Mouse (Mus musculus) cerebral cortex, adult 2 months (tissue): ENCODE results near the gene Adam30.

Source experiments
- WGBS: fragments of 180-500 bp; shearing (Covaris S2); methylation state at CpG from one replicate; pipeline ENCODE4 v1.1.7; 2018; 5-methylcytosine and 5-hydroxymethylcytosine counted together

Adam30 gene

GRCm38 (mm10) chr3:98160330-98160729, at the start of gene Adam30:
Gene Adam30 (plus strand): TSS chr3:98160630.
- 88% methylated on average over 17 of the region's 17 CpGs for WGBS

GRCm38 (mm10) chr3:98118252-98118651, 42.2 kb upstream of the Adam30 start:
- WGBS, result 52% methylated on average over 3 of the region's 3 CpGs

- WGBS, result 90% methylated on average over 6 of the region's 6 CpGs
These were observed 41.1 kb upstream of the Adam30 start for GRCm38 (mm10) chr3:98119338-98119737.

DNA sequence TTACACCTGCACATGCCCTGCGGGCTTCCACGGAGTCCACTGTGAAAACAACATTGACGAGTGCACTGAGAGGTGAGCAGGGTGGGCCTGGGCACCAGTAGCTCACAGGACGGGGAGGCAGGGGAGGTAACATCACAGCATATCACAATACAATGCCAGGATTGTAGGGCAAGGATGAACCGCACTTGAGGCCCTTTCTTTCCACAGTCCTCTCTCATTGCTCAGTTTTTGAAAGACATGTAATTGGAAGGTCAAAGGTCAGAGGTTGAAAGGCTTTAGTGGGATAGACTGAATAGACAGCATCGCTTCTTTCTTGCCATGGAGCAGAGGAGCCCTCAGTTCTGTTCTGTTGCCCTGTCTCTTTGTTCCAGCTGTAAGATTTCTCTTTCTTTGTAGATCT, 39.5 kb upstream of the Adam30 start:
- WGBS, result 89% methylated on average over 6 of the region's 6 CpGs

DNA sequence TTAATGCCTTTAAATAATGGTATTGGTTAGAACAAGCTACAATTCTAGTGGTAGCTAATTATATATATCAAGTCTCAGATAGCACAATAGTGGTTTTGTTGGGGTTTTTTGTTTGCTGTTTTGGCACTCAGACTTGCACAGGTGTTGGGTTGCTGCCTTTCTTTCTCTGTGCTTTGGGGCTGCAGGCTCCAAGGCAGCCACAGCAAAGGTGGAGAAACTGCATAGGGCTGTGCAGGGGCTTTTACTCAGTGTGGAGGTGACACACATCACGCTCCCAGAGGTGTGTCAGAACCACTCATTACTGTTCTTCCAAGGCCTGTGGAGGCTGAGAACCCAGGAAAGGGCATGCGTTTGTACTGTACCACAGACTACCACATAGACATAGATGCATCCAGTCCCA, 32.7 kb upstream of the Adam30 start:
- 98% methylated on average over 2 of the region's 2 CpGs for WGBS

DNA sequence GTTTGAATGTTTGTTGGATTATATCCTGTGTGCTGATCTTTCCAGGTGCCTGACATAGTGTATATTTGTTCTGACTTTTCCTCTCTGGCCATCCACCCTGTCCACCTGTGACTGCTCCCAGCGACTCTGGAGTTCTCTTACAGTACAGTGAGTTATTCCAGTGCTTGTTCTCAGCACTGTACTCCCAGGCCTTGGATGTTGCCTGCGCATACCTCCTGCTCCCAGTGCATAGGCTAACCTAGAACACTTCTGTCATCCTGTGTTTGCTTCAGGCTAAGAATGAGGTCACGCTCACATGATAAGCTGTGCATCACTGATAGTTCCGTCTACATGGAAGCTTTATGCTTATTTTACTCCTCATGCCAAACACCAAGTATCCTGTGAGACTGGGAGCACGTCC, 31.7 kb upstream of the Adam30 start:
- 87% methylated on average over 5 of the region's 5 CpGs for WGBS

DNA sequence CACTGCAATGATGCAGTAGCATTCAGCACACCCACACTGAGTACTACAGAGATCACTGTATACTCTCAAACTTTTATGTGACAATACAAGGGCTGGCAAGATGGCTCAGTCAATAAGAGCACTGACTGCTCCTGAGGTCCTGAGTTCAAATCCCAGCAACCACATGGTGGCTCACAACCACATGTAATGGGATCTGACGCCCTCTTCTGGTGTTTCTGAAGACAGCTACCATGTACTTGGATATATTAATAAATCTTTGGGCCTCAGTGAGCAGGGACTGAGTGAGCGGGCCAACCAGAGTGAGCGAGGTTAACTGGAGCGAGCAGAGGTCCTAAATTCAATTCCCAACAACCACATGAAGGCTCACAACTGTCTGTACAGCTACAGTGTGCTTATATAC, 28.3 kb upstream of the Adam30 start:
- WGBS, result 96% methylated on average over 4 of the region's 4 CpGs

GRCm38 (mm10) chr3:98132636-98133035, 27.8 kb upstream of the Adam30 start:
- 83% methylated on average over 8 of the region's 8 CpGs for WGBS

- 93% methylated on average over 15 of the region's 15 CpGs for WGBS
These were observed 19.0 kb upstream of the Adam30 start for GRCm38 (mm10) chr3:98141456-98141855.

GRCm38 (mm10) chr3:98142862-98143261, 17.6 kb upstream of the Adam30 start:
- WGBS, result 96% methylated on average over 13 of the region's 13 CpGs

DNA sequence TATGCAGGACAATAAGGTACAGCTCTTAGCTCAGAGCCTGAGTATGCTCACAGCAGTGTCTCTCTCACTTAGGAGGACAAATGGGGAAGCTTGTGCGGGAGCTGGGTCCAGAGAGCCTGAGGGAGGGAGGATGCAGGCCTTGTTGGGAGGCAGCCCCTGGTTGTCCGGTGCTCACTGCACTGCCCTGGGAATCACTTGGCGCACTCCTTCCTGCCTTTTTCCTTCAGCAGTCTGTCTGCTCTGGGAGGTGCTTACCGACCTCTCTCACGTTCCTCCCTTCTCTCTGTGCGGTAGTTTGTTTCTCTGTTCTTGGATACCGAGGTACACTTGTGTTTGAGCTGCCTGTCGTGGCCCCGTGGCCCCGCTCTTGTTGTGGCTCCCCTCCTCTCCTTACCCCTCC, 15.2 kb upstream of the Adam30 start:
- WGBS, result 72% methylated on average over 10 of the region's 10 CpGs

- 92% methylated on average over 29 of the region's 29 CpGs for WGBS
These were observed 13.7 kb upstream of the Adam30 start for GRCm38 (mm10) chr3:98146471-98147410.

GRCm38 (mm10) chr3:98147706-98148105, 12.7 kb upstream of the Adam30 start:
- WGBS, result 94% methylated on average over 14 of the region's 14 CpGs

- 76% methylated on average over 11 of the region's 11 CpGs for WGBS
These were observed 10.5 kb upstream of the Adam30 start for GRCm38 (mm10) chr3:98149881-98150280.

DNA sequence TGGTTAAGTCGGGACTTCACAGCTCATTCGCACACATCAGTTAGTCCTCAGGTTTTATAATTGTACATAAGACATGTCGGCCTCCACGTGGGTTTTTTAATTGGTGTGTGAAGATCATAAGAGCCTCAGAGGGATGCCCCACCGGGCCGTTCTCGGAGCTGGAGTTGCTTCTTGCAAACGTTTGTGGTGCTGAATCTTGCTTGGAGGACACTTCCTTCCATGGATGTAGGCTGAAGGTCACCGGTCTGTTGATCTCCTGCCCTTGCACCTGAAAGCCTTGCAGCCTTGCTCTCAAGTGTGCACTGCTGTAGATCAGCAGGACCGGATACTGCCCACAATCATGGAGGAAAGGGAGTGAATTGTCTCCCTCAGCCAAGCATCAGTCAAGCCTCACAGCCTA, 9.4 kb upstream of the Adam30 start:
- 67% methylated on average over 10 of the region's 10 CpGs for WGBS

GRCm38 (mm10) chr3:98156158-98156557, 4.3 kb upstream of the Adam30 start:
- WGBS, result 65% methylated on average over 4 of the region's 4 CpGs

DNA sequence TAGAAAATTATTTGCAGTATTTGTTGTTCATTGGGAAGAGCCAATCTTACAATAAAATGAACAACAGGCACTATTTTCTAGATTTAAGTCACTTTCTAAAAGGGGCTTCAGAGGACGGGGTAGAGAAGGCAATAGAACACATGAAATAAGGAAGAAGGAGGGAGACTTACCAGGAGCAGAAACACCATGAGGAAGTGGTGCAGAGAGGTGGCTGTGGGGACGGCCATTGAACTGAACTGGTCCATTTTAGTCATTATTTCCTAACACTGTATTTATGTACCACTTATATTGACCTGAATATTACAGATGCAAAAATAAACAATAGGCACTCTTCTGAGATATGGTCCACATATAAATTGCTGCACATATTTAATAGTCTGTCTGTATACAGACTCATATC, 3.4 kb upstream of the Adam30 start:
- 82% methylated on average over 2 of the region's 2 CpGs for WGBS

- WGBS, result 67% methylated on average over 2 of the region's 2 CpGs
These were observed 2.8 kb upstream of the Adam30 start for GRCm38 (mm10) chr3:98157585-98157984.

DNA sequence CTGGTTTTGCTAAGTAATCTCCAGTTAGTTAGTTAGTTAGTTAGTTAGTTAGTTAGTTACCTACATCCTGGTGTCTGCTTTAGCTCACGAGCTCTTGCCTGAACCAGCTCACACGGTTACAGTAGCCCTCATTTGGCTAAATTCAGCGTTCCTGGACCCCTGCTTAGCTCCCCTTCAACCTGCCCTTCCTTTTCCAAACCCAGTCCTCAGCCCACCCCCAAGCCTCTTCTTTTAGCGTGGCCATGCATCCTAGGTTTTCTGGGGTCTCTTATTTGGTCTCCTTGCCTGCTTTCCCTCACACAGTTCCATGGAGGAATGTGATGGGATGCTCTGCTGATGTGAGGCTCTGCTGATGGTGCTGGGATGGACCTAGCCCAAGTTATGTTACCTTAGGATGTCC, 1.8 kb upstream of the Adam30 start:
- WGBS, result 82% methylated on average over 4 of the region's 4 CpGs

DNA sequence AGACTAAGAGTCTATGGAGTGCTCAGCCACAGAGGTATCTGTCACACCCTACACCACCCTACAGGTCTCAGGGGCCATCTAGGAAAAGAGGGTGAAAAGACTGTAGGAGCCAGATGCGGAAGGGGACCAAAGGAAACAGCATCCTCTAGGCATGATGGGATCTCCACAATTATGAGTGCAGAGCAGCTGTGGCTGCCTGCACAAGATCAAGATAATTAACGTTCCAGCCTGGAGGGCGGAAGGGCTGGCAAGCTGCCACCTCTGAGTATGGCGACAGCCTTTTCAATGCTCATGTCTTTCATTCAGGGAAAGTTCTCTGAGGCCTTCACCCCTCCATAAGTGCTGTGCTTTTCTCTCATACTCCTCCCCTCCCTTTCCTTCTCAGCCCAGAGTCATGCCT, 1.1 kb upstream of the Adam30 start:
- 47% methylated on average over 4 of the region's 4 CpGs for WGBS

- 40% methylated on average over 4 of the region's 4 CpGs for WGBS
These were observed 17.9 kb downstream of the Adam30 start for GRCm38 (mm10) chr3:98178340-98178739.

DNA sequence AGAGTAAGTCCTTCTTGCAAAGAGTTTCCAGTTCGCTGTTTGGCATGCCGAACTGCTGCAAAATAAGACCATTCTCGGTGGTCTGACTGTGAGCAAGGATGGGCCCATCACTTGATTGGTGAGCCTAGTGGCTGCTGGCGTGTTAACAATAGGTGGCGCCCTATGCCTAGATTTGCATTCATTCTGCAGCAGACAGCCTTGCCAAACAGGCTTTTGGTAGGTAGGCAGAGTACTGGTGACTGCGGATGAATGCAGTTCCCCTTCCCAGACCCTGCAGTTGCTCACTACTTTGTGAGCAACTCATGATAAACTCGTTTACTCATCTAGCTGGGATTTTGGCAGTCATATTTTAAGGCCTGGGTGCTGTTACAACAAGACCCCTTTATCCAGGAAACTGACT, 20.4 kb downstream of the Adam30 start:
- 35% methylated on average over 7 of the region's 7 CpGs for WGBS

DNA sequence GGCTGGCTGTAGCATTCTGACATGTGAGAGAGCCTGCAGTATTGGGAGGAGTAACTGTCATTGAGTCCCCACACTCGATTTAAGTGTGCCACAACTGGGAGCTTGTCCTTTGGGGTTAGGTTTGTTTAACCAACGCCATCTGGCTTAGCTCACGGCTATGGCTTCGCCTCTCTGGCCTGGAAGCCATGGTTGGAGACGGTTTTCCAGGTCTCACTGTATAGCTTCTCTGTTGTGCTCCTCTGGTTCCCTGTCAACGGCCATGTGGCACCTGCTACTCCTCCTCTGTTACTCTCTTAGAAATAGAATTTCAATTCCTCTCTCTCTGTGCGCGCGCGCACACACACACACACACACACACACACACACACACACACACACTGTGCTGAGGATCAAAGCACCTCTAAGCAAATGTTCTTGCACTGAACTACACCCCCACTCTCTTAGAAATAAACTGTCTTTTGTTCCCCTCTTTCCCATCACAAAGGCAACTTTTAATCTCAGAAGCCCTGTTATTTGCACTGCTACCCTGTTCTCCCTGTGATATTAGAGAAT, 24.8 kb downstream of the Adam30 start:
- whole genome bisulfite sequencing, result 55% methylated on average over 10 of the region's 10 CpGs
